Mouse (Mus musculus) left cerebral cortex, postnatal 14 days (tissue): ENCODE data around the gene Pla2g12a. TPM values are rescaled to one million over a fixed set of nuclear protein-coding genes. Genes with fewer than 3 reads are reported as not detected.

Experiments used
- DNase-seq, 2 experiments: peaks; one replicate each; pipeline ENCODE4 v3.0.0; 2021 to 2022; ENCODE audit warnings: low spot score in 2 of 2, mixed read lengths in 1 of 2
- intact Hi-C: fragments of 180-260 bp; cut with DNase I; formaldehyde crosslinking; loops from one replicate; pipeline ENCODE4 v1.15.1; 2025
- total RNA-seq, 2 experiments: library from RNA; stranded (reverse); gene quantifications; 2 replicates each; pipeline ENCODE4 v1.2.3; 2021

The Pla2g12a gene
- total RNA-seq, 2 experiments from 2014 or later: 16.8 to 18.2 TPM

DNA sequence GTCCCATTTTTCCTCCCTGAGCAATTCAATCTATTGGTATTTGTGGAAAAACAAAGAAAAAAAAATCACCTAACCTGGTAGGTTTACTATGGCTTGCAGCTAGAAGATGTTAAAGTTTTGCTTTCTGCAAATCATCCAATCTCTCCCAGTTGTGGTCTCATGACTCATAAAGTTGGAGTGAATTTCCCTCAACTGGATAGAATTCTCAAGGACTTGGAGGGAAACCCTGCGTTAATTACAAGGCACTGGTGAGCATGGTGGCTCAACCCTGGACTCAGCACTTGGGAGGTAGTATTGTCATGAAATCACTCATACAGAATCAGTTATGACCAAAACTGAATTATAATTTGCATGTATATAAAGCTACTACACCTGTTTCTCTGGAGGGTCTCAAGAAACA lies 62.9 kb downstream of the Pla2g12a start:
- no peak for DNase-seq
- intact Hi-C loops: no loop called here

DNA sequence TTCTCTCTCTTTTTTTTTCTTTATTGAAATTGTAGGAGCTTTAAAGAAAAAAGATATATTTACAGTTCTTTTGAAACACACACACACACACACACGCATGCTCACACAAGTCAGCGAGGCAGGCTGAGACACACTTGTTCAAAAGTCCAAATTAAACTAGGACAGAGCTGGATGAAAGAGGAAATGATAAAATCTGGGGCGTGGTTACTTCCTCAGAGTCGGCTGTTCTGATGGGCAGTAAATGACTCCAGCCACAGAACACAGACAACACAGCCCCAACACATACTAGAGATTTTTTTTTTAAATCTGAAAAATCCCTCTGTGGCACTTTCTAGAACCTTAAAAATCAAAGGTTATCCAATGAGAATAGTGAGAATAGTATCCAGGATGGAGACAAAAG lies 65.4 kb downstream of the Pla2g12a start:
- no peak for DNase-seq
- intact Hi-C loops: no loop called here

Other genes with a start within 250 kb of the Pla2g12a start
- 1 to 10 TPM; 1.2 to 1.5 TPM for gene Egf, start 123.3 kb upstream of the Pla2g12a start, total RNA-seq
- not detected for gene Lrit3, start 74.6 kb upstream of the Pla2g12a start, total RNA-seq
- under 1 TPM; 0.30 to 0.64 TPM for gene Rrh, start 56.0 kb upstream of the Pla2g12a start, total RNA-seq
- gene Gar1, start 47.2 kb upstream of the Pla2g12a start, total RNA-seq: 10 to 100 TPM; 41.1 to 48.8 TPM
- not detected for gene Cfi, start 42.7 kb upstream of the Pla2g12a start, total RNA-seq
- gene Casp6, start 22.8 kb downstream of the Pla2g12a start, total RNA-seq: 1 to 10 TPM; 5.9 to 8.9 TPM
- under 1 TPM; 0.62 to 0.93 TPM for gene Mcub, start 91.6 kb downstream of the Pla2g12a start, total RNA-seq
- 10 to 100 TPM; 54.1 to 61.9 TPM for gene Sec24b, start 182.9 kb downstream of the Pla2g12a start, total RNA-seq